Mouse (Mus musculus) ZHBTc4 (cell line): ENCODE data around the gene Mbtps1.

ENCODE experiments used
- DNase-seq: peaks from one replicate; pipeline ENCODE4 v3.0.0-alpha.2; 2011; ENCODE audit warnings: low read depth, low spot score

Mbtps1 gene

GRCm38 (mm10) chr8:119502111-119502510 lies 56.4 kb downstream of the Mbtps1 start:
- DNase-seq: no peak

GRCm38 (mm10) chr8:119501598-119501997 lies 56.9 kb downstream of the Mbtps1 start, which contains the start of gene Slc38a8:
Gene Slc38a8 (minus strand): TSS chr8:119501698.
- DNase-seq: no peak

- no peak for DNase-seq
Measured at GRCm38 (mm10) chr8:119499836-119500235, 58.7 kb downstream of the Mbtps1 start.

GRCm38 (mm10) chr8:119496848-119497247 lies 61.7 kb downstream of the Mbtps1 start:
- peak; percentile 83 for DNase-seq

DNA sequence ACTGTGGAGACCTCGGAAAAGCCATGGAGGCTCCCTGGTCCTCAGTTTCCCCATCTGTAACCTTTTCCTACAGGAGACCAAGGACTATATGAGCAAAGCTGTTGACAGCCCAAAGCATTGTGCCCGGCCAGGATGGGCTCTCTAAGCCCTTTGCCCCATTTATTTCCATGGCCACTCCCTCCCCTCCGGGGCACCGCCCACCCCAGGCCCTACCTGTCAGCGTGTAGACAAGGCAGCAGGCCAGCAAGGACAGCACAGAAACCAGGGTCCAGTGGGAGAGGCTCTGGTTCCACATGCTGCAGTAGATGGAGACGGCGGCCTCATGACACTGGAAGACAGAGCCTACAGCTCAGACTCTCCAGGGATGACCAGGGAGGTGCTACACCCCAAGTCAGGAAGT lies 71.4 kb downstream of the Mbtps1 start:
- DNase-seq: no peak

GRCm38 (mm10) chr8:119484145-119484896 lies 74.2 kb downstream of the Mbtps1 start:
- no peak for DNase-seq

DNA sequence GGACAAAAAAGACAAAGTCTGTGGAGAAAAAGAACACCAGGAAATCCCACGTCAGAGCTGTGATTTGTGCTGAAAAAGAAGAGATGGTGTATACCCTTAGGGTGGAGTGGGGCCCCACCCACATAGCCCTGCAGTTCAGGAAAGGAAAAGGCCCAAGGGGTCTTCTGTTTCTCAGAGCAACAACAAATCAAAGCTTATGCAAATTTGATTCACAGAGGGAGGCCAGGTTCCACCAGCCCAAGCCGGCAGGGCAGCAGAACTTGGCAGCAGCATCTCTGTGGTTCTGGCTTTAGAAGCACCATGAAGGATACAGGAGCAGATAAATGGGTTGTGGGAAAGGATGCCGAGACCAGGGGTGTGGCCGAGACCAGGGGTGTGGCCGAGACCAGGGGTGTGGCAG lies 79.9 kb downstream of the Mbtps1 start:
- DNase-seq: peak; percentile 87

DNA sequence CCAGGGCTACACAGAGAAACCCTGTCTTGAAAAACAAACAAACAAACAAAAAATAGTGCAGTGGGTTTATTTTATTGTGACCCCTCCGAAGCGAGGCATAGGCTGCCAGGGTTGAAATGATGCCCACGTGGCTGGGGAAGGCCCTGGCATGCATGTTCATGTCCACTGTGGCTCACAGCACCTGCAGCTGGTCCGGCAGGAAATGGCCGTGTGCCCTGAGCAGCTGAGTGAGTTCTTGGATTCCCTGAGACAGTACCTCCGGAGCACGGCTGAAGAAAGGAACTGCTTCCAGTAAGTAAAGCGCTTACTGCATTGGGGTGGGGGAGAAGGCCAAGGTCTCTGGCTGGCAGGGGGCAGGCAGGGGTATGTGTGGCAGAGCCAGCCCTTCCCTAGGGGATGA lies 90.4 kb downstream of the Mbtps1 start:
- no peak for DNase-seq

GRCm38 (mm10) chr8:119466794-119467193 lies 91.7 kb downstream of the Mbtps1 start:
- DNase-seq: no peak

GRCm38 (mm10) chr8:119466105-119466504 lies 92.4 kb downstream of the Mbtps1 start:
- peak; percentile 93 for DNase-seq

DNA sequence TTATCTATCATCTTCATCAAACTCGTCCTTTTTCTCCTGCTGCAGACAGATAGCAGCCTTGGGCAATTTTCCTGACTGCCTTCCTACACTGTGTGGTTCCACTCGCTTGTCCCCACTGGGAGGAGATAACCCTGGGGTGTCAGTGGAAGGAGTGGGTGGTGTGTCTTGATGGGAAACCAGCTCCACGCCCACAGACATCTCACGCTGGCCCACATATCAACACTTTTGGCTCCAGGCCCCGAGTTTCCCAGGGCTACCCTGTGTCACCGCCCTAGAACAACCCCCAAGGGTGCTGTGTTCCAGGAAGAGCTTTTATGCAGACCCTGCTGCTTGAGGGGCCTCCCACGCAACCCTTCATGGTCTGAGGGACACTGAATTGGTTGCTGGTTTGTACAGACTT lies 94.8 kb downstream of the Mbtps1 start:
- DNase-seq: no peak

DNA sequence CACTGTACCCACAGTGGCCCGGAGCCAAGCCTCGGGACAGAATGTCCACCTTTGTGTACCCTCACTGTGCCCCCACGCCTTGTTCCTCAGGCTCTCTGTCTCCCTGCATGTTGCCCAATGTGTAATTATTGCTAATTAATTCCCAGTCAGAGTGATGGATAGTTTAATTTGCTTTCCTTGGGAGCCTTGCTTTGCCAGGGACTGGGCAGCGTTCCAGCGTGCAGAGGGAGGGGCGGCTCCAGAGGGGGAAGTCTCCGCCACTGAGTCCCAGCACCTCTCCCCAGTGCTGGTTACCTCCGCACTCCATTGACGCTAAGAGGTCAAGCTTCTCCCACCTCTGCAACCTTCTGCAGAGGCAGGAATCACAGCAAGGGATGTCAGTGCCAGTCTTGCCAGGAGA lies 97.2 kb downstream of the Mbtps1 start:
- DNase-seq: no peak

- no peak for DNase-seq
Measured at GRCm38 (mm10) chr8:119459724-119460123, 98.8 kb downstream of the Mbtps1 start.
